Mouse (Mus musculus) embryo, embryonic 9.5 days (tissue): ENCODE results near the gene Cdk5r2.

ENCODE experiments used
- DNase-seq: peaks from one replicate; pipeline ENCODE4 v3.0.0-alpha.2; 2017; ENCODE audit errors: extremely low spot score

Cdk5r2 gene

GRCm38 (mm10) chr1:74892351-74893133 is 37.8 kb downstream of the Cdk5r2 start:
- DNase-seq: peak; percentile 9

- DNase-seq: peak; percentile 68
Observed at GRCm38 (mm10) chr1:74893134-74893855, 38.6 kb downstream of the Cdk5r2 start, which contains the start of gene Cryba2. Cryba2 (minus strand) TSS chr1:74893143.

DNA sequence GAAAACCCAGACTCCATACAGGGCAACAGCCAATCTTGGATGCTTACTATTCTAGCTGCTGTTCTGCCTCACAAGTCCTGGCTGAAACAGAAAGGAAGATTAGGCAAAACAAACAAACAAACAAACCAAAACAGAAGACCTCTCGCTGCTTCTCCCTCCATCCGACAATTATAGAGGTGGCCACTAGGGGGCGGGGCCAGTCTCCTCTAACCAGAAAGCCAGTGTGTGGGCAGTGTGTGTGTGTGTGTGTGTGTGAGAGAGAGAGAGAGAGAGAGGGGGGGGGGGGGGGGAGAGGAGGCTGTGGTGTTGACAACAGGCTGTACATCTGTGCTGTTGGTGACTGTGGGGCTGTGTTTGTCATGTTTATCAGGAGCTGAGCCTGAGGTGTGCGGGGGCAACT is 40.2 kb downstream of the Cdk5r2 start:
- peak; percentile 53 for DNase-seq

DNA sequence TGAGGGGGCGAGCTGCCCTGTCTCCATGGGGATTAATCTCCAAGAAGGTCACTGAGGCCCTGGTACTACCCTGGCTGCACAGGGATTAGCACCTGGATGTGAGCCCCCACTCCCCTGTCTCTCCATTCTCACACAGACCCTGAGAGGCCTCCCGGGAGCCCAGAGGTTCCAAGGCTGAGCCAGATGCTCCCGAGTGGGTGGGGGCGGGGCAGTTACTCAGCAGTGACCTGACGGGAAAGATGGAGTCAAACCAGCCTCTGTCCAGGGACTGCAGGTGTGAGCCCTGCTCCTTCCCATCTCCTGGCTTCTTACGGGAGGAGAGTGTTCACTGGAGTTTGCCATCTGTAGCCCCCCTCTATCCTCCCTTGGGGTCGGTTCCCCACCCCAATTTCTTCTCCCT is 43.2 kb downstream of the Cdk5r2 start:
- peak; percentile 11 for DNase-seq

DNA sequence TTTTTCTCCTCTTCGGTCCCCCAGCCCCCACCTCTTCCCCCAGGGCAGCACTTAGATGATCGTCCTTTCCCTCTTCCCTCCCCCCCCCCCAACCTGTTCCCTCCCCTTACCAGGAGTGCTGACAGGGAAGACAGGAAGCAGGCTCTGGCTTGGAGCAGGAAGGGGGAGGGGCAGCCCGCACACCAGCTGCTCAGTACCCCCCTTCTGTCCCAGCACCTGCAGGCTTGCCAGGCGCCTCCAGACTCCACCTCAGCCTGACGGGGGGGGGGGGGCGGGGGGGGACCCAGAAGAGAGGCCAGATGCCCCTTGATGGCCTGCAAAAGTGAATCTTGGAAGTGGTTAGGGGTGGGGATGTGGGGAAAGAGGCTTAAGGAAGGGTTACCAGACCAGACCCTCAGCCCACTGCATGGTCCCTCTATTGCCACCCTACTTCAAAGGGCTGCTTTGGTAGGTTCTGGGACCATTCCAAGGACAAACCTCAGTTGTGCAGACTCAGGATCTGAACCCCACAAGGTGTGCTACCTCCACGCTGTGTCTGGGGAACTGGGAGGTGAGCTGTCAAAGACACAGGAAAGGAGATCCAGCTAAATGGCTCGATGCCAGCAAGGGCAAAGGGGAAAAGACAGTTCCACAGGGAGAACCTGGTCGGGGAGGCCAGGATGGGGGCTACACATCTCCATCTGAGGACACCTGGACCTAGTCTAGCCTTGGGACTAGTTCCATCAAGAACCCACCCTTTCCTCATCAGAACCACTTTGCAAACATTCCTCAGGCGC is 44.1 kb downstream of the Cdk5r2 start:
- DNase-seq: peak; percentile 27

DNA sequence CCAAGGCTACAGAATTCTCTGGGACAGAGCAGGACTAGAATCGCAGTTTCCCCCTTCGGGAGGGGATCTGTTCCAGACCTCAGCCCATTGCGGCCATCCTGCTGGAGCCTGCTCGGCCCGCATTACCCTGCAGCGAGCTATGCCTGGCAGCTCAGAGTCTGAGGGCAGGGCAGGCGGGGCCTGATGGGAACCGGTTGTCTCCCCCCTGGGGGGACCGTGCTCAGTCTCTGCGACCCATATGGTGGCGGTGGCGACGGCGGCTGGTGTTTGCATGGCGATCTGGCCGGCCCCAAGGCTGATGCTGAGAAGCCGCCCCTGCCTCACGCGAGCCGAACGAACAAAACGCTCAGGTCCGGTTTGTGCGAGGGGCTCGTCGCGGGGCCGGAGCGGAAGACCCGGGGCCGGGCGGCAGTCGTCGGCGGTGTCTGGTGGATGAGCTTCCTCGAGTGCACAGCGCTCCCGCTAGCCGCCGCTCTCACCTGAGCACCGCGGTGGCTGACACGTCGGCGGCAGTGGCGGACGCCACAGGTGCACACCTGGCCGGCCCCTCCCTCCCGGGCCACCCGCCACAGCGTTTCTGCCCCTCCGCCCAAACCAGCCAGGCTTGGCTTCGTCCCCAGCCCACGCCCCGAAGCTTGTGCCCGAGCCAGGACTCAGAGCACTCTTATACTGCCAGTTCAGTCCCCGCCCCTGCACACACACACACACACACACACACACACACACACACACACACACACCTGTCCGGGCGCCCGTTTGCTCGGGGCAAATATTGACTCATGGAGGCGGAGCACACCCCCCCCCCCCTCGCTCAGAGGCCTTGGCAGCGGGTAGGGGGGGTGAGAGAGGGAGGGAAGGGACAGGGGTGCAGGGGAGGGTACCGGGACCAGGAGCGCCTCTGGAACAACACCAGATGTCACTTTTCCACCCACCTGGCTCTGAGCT is 45.9 kb downstream of the Cdk5r2 start:
- DNase-seq: peak; percentile 31

DNA sequence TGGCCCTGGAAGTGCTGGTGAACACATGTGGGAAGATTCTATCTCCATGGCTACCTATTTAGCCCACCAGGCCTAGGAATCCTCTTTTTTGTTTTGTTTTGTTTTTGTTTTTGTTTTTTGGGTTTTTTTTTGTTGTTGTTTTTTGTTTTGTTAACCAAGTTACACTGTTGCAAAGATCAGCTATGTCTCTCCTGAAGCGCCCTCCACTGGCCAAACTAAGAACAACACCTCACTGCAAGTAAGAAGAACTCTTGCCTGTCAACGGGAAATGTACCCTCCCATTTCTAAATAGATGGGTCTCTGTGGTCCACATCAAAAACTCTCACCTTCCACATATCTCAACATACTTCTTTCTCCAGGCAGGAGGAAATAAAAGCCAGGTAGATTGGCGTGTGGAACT is 47.0 kb downstream of the Cdk5r2 start:
- DNase-seq: peak; percentile 65

DNA sequence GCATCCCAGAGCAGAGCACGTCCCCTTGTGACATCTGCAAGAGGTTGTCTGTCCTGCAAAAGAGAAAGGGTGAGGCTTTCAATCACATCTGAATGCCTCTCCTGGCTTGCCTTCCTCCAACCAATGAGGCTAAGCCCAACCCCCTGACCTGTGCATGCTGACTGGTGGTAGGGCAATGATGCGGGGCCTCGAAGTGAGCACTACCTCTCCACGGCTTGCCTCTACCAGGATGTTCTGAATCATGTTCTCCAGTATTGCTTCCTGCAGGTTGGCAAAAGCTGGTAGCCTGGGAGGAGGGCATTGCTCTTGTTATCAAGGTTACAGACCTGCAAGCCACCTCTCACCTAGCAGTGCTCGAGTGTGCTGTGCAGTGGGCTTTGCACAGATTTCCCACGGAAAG is 47.5 kb downstream of the Cdk5r2 start:
- no peak for DNase-seq
